7 mouse cellular contexts compared by ENCODE assay signal in the genomic region with DNA sequence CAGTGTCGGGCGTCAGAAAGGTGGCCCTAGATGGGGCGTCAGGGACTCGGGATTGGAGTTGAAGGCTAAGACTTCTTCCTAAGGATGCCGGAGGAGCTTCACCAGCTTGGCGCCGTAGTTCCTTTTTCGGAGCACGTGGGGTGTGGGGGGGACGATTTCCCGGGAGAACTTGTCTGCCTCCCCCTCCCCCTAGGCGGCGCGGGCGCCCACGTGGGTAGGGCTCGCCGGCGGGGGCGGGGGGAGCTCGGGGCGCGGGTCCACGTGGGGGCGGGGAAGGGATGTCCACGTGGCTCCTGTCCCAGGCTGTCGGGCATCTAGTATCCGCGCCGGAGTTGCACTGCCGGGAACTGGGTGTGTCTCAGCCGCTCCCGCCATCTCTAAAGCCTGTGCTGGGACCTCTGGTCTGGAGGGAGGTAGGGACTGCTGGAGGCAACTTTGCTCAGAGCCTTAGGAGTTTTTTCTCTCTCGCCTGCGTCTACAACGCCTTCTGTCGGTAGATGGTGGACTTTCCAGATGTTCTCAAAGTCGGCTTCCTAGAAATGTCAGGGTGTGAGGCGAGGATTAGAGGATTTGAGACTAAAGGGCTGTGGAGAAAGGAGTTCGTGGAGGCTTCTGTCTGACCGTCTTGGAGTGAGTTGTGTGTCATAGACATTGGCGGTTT. TPM values are rescaled to one million over a fixed set of nuclear protein-coding genes. Genes with fewer than 3 reads are reported as not detected.
DNase-seq lines count a peak whose midpoint lies in the region; ATAC-seq and TF ChIP-seq lines count a peak whose summit lies in the region.

No protein-coding gene starts in this region.

- 0 out of 2 replicates have a peak, but pooled peaks have one; percentile 6 for TF ChIP-seq CTCF in cortical plate, adult 2 months (IDR thresholded peaks at IDR 0.05; ENCODE audit: extremely low read depth, insufficient read depth, low read length)

- peak overlapping the region; percentile 87 for H3K9ac ChIP-seq in intestine, embryonic 15.5 days
- H3K9ac ChIP-seq in limb, embryonic 11.5 days (ENCODE audit: low read length): peak overlapping the region; percentile 87
- H3K9ac ChIP-seq in midbrain, embryonic 11.5 days (ENCODE audit: low read length): peak overlapping the region; percentile 86

- peak; percentile 91 for DNase-seq in adrenal gland, adult 2 months
- DNase-seq in gastrocnemius, postnatal 14 days: peak; percentile 87
- DNase-seq in limb, embryonic 11.5 days (ENCODE audit: low spot score): peak; percentile 89
- peak; percentile 95 for DNase-seq in midbrain, embryonic 11.5 days (ENCODE audit: low spot score, missing footprints)
- DNase-seq in spleen, adult 12 weeks (ENCODE audit: low spot score): peak; percentile 53

- H3K27ac ChIP-seq in cortical plate, adult 2 months (ENCODE audit: insufficient read depth, low read length): peak overlapping the region; percentile 58
- peak overlapping the region; percentile 96 for H3K27ac ChIP-seq in intestine, embryonic 15.5 days
- H3K27ac ChIP-seq in limb, embryonic 11.5 days (replicated peaks; ENCODE audit: low read depth, low read length): peak overlapping the region; percentile 80
- H3K27ac ChIP-seq in midbrain, embryonic 11.5 days (ENCODE audit: low read depth, low read length): peak overlapping the region; percentile 80

- H3K9me3 ChIP-seq in intestine, embryonic 15.5 days: no peaks in the 10 kb centered on the region
- H3K9me3 ChIP-seq in limb, embryonic 11.5 days (ENCODE audit: control insufficient read depth, low read length): no peaks in the 10 kb centered on the region
- H3K9me3 ChIP-seq in midbrain, embryonic 11.5 days (ENCODE audit: control insufficient read depth, low read length): no peaks in the 10 kb centered on the region

- ATAC-seq in intestine, embryonic 15.5 days: peak; percentile 86
- peak; percentile 81 for ATAC-seq in limb, embryonic 11.5 days (ENCODE audit: insufficient number of reproducible peaks, low FRiP score, low TSS enrichment, low read depth)
- peak; percentile 61 for ATAC-seq in midbrain, embryonic 11.5 days (ENCODE audit: low FRiP score)

- no peak for TF ChIP-seq POLR2A in cortical plate, adult 2 months (IDR thresholded peaks at IDR 0.05; ENCODE audit: extremely low read depth, insufficient read depth, low read length)

- peaks cover 2% of the 10 kb centered on the region; the same call in 1 of the 2 replicates for H3K4me1 ChIP-seq in cortical plate, adult 2 months (ENCODE audit: control insufficient read depth, insufficient read depth, low read length)
- H3K4me1 ChIP-seq in intestine, embryonic 15.5 days (replicated peaks): peaks cover 6% of the 10 kb centered on the region; the same call in 1 of the 2 replicates
- H3K4me1 ChIP-seq in limb, embryonic 11.5 days (ENCODE audit: control insufficient read depth, insufficient read depth, low read length): 0 out of 2 replicates have a peak, but pooled peaks cover 6% of the 10 kb centered on the region
- H3K4me1 ChIP-seq in midbrain, embryonic 11.5 days (ENCODE audit: control insufficient read depth, insufficient read depth, low read length): peaks cover 9% of the 10 kb centered on the region; the same call in 1 of the 2 replicates

- H3K27me3 ChIP-seq in intestine, embryonic 15.5 days (replicated peaks): no peaks in the 10 kb centered on the region
- H3K27me3 ChIP-seq in limb, embryonic 11.5 days (ENCODE audit: control insufficient read depth, insufficient read depth, low read length): no peaks in the 10 kb centered on the region
- H3K27me3 ChIP-seq in midbrain, embryonic 11.5 days (ENCODE audit: control insufficient read depth, insufficient read depth, low read length): no peaks in the 10 kb centered on the region

- H3K36me3 ChIP-seq in intestine, embryonic 15.5 days: peaks cover 2% of the 10 kb centered on the region; the same call in 1 of the 2 replicates
- peaks cover 5% of the 10 kb centered on the region; the same call in 1 of the 2 replicates for H3K36me3 ChIP-seq in limb, embryonic 11.5 days (ENCODE audit: control insufficient read depth, insufficient read depth, low read length)
- H3K36me3 ChIP-seq in midbrain, embryonic 11.5 days (ENCODE audit: control insufficient read depth, insufficient read depth, low read length): no peaks in the 10 kb centered on the region

- under 1% methylated on average over 38 of the region's 42 CpGs for WGBS in intestine, embryonic 15.5 days
- under 1% methylated on average over 39 of the region's 42 CpGs for WGBS in limb, embryonic 11.5 days
- WGBS in midbrain, embryonic 11.5 days: 0% methylated on average over 34 of the region's 42 CpGs

- intact Hi-C loops in gastrocnemius, postnatal 14 days (cut with DNase I; ENCODE audit: low total_unique reads): no loop called here

- peak overlapping the region; percentile 70 for H3K4me2 ChIP-seq in intestine, embryonic 15.5 days (replicated peaks)
- peak overlapping the region; percentile 73 for H3K4me2 ChIP-seq in limb, embryonic 11.5 days (ENCODE audit: low read depth, severe bottlenecking)
- peak overlapping the region; percentile 77 for H3K4me2 ChIP-seq in midbrain, embryonic 11.5 days

- H3K4me3 ChIP-seq in cortical plate, adult 2 months (ENCODE audit: insufficient read depth, low read length): peak overlapping the region; percentile 79
- H3K4me3 ChIP-seq in intestine, embryonic 15.5 days (replicated peaks): peak overlapping the region; percentile 99
- H3K4me3 ChIP-seq in limb, embryonic 11.5 days (ENCODE audit: low read depth, low read length): peak overlapping the region; percentile 89
- H3K4me3 ChIP-seq in midbrain, embryonic 11.5 days (ENCODE audit: low read depth, low read length): peak overlapping the region; percentile 92

RNA-seq across cellular contexts. Expression of gene Ldb1, which starts 12.1 kb away (rescaled TPM):
- 10 to 100 TPM; 58.2 to 67.1 TPM for total RNA-seq in adrenal gland, adult 2 months (2021)
- polyA plus RNA-seq in adrenal gland, adult 2 months (2012; rRNA removed): 99.3 and 117 TPM in 2 replicates
- 159 and 161 TPM in 2 replicates for polyA plus RNA-seq in cortical plate, adult 2 months (2012; rRNA removed)
- total RNA-seq in gastrocnemius, postnatal 14 days (2021): 10 to 100 TPM; 26.2 to 28.5 TPM
- 53.2 and 57.8 TPM in 2 replicates for polyA plus RNA-seq in intestine, embryonic 15.5 days (2015; fragmentation: Nextera tagmentation; extraction: Ambion mirVana)
- polyA plus RNA-seq in limb, embryonic 11.5 days (2014; fragmentation: Nextera tagmentation; extraction: Ambion mirVana): 93.1 and 97.6 TPM in 2 replicates
- 72.1 and 77.0 TPM in 2 replicates for polyA plus RNA-seq in midbrain, embryonic 11.5 days (2014; fragmentation: Nextera tagmentation; extraction: Ambion mirVana)

RNA-seq across cellular contexts. Expression of gene Pprc1, which starts 12.4 kb away (rescaled TPM):
- total RNA-seq in adrenal gland, adult 2 months (2021): 10 to 100 TPM; 22.5 to 36.4 TPM
- polyA plus RNA-seq in adrenal gland, adult 2 months (2012; rRNA removed): 16.0 and 19.1 TPM in 2 replicates
- 13.4 and 16.1 TPM in 2 replicates for polyA plus RNA-seq in cortical plate, adult 2 months (2012; rRNA removed)
- total RNA-seq in gastrocnemius, postnatal 14 days (2021): 10 to 100 TPM; 11.2 to 11.5 TPM
- polyA plus RNA-seq in intestine, embryonic 15.5 days (2015; fragmentation: Nextera tagmentation; extraction: Ambion mirVana): 31.0 and 36.5 TPM in 2 replicates
- 55.2 and 55.5 TPM in 2 replicates for polyA plus RNA-seq in limb, embryonic 11.5 days (2014; fragmentation: Nextera tagmentation; extraction: Ambion mirVana)
- 38.2 and 48.5 TPM in 2 replicates for polyA plus RNA-seq in midbrain, embryonic 11.5 days (2014; fragmentation: Nextera tagmentation; extraction: Ambion mirVana)

RNA-seq across cellular contexts. Expression of gene Nolc1, which starts 18.6 kb away (rescaled TPM):
- 10 to 100 TPM; 44.6 to 72.2 TPM for total RNA-seq in adrenal gland, adult 2 months (2021)
- polyA plus RNA-seq in adrenal gland, adult 2 months (2012; rRNA removed): 4.3 and 5.8 TPM in 2 replicates
- polyA plus RNA-seq in cortical plate, adult 2 months (2012; rRNA removed): 37.5 and 38.3 TPM in 2 replicates
- 10 to 100 TPM; 17.5 to 25.5 TPM for total RNA-seq in gastrocnemius, postnatal 14 days (2021)
- 99.0 and 107 TPM in 2 replicates for polyA plus RNA-seq in intestine, embryonic 15.5 days (2015; fragmentation: Nextera tagmentation; extraction: Ambion mirVana)
- polyA plus RNA-seq in limb, embryonic 11.5 days (2014; fragmentation: Nextera tagmentation; extraction: Ambion mirVana): 133 and 149 TPM in 2 replicates
- 115 and 117 TPM in 2 replicates for polyA plus RNA-seq in midbrain, embryonic 11.5 days (2014; fragmentation: Nextera tagmentation; extraction: Ambion mirVana)

RNA-seq across cellular contexts. Expression of gene Hps6, which starts 53.8 kb away (rescaled TPM):
- 10 to 100 TPM; 11.2 to 15.4 TPM for total RNA-seq in adrenal gland, adult 2 months (2021)
- polyA plus RNA-seq in adrenal gland, adult 2 months (2012; rRNA removed): 16.7 and 19.7 TPM in 2 replicates
- polyA plus RNA-seq in cortical plate, adult 2 months (2012; rRNA removed): 4.9 TPM in 2 replicates
- 1 to 10 TPM; 3.1 to 3.8 TPM for total RNA-seq in gastrocnemius, postnatal 14 days (2021)
- polyA plus RNA-seq in intestine, embryonic 15.5 days (2015; fragmentation: Nextera tagmentation; extraction: Ambion mirVana): 8.8 and 9.5 TPM in 2 replicates
- polyA plus RNA-seq in limb, embryonic 11.5 days (2014; fragmentation: Nextera tagmentation; extraction: Ambion mirVana): 2.7 and 3.1 TPM in 2 replicates
- polyA plus RNA-seq in midbrain, embryonic 11.5 days (2014; fragmentation: Nextera tagmentation; extraction: Ambion mirVana): 1.0 and 1.4 TPM in 2 replicates

RNA-seq across cellular contexts. Expression of gene Armh3, which starts 58.8 kb away (rescaled TPM):
- 10 to 100 TPM; 15.5 to 17.3 TPM for total RNA-seq in adrenal gland, adult 2 months (2021)
- 6.1 and 8.5 TPM in 2 replicates for polyA plus RNA-seq in adrenal gland, adult 2 months (2012; rRNA removed)
- polyA plus RNA-seq in cortical plate, adult 2 months (2012; rRNA removed): 16.0 and 16.2 TPM in 2 replicates
- 10 to 100 TPM; 10.8 to 10.9 TPM for total RNA-seq in gastrocnemius, postnatal 14 days (2021)
- 15.5 and 16.5 TPM in 2 replicates for polyA plus RNA-seq in intestine, embryonic 15.5 days (2015; fragmentation: Nextera tagmentation; extraction: Ambion mirVana)
- polyA plus RNA-seq in limb, embryonic 11.5 days (2014; fragmentation: Nextera tagmentation; extraction: Ambion mirVana): 15.0 and 16.3 TPM in 2 replicates
- polyA plus RNA-seq in midbrain, embryonic 11.5 days (2014; fragmentation: Nextera tagmentation; extraction: Ambion mirVana): 13.9 and 14.2 TPM in 2 replicates

Comparison
In these comparisons a context has a peak if more than half of its experiments do, and no peak if none do; other contexts are left out.
1. Peak in every context shown above with its lines: DNase-seq, ATAC-seq, H3K4me3 ChIP-seq and H3K27ac ChIP-seq.